Comparison of ENCODE assay signal across 8 mouse cellular contexts in genomic region chr5:66319341-66319740, GRCm38 (mm10). TPM values are rescaled to one million over a fixed set of nuclear protein-coding genes. Genes with fewer than 3 reads are reported as not detected.
A peak's percentile ranks its signal among the peaks of the same experiment; 100 is the strongest.
DNase-seq lines count a peak whose midpoint lies in the region; ATAC-seq and TF ChIP-seq lines count a peak whose summit lies in the region.

No protein-coding gene starts in this region.

- 0 out of 2 replicates have a peak overlapping the region, but pooled peaks have one; percentile 29 for H3K27ac ChIP-seq in layer of hippocampus, adult 2 months
- H3K27ac ChIP-seq in embryonic facial prominence, embryonic 10.5 days (replicated peaks), result no peak overlapping the region
- H3K27ac ChIP-seq in heart, postnatal 0 days (ENCODE audit: low read depth), result no peak overlapping the region
- peak overlapping the region; percentile 75 for H3K27ac ChIP-seq in neural tube, embryonic 15.5 days (replicated peaks)

- no peak for ATAC-seq in heart, postnatal 0 days (ENCODE audit: insufficient read depth, low read depth)
- peak; percentile 30; the same call in 1 of the 2 replicates for ATAC-seq in neural tube, embryonic 15.5 days (ENCODE audit: low FRiP score)
- no peak for ATAC-seq in erythroblast, adult 5-6 weeks (replicated peaks; ENCODE audit: low FRiP score, poor library complexity, severe bottlenecking)

- intact Hi-C loops in left cerebral cortex, postnatal 36 days (cut with DNase I), result loop anchor here (5.0 kb wide), 1 partner anchor 48 kb away; no protein-coding TSS in a partner anchor

- H3K9me3 ChIP-seq in embryonic facial prominence, embryonic 10.5 days, result no peaks in the 10 kb centered on the region
- no peaks in the 10 kb centered on the region for H3K9me3 ChIP-seq in heart, postnatal 0 days (replicated peaks; ENCODE audit: control insufficient read depth, low read length)
- H3K9me3 ChIP-seq in neural tube, embryonic 15.5 days (replicated peaks), result no peaks in the 10 kb centered on the region

- H3K36me3 ChIP-seq in embryonic facial prominence, embryonic 10.5 days (replicated peaks), result no peaks in the 10 kb centered on the region
- no peaks in the 10 kb centered on the region for H3K36me3 ChIP-seq in heart, postnatal 0 days (replicated peaks; ENCODE audit: control insufficient read depth, insufficient read depth, low read length)
- no peaks in the 10 kb centered on the region for H3K36me3 ChIP-seq in neural tube, embryonic 15.5 days

- H3K4me2 ChIP-seq in heart, postnatal 0 days (ENCODE audit: low read depth, low read length), result peak overlapping the region; percentile 46; the same call in 1 of the 2 replicates
- H3K4me2 ChIP-seq in neural tube, embryonic 15.5 days, result peak overlapping the region; percentile 5

- no peak for TF ChIP-seq EP300 in heart, postnatal 0 days (IDR thresholded peaks at IDR 0.05; ENCODE audit: low read depth)

- no peak overlapping the region for H3K4me3 ChIP-seq in layer of hippocampus, adult 2 months
- no peak overlapping the region for H3K4me3 ChIP-seq in embryonic facial prominence, embryonic 10.5 days
- no peak overlapping the region for H3K4me3 ChIP-seq in heart, postnatal 0 days (ENCODE audit: low read depth, low read length)
- H3K4me3 ChIP-seq in neural tube, embryonic 15.5 days (replicated peaks), result no peak overlapping the region

- no peaks in the 10 kb centered on the region for H3K27me3 ChIP-seq in embryonic facial prominence, embryonic 10.5 days (replicated peaks; ENCODE audit: low read depth, poor library complexity, severe bottlenecking)
- H3K27me3 ChIP-seq in heart, postnatal 0 days (ENCODE audit: control insufficient read depth, insufficient read depth, low read length), result no peaks in the 10 kb centered on the region
- no peaks in the 10 kb centered on the region for H3K27me3 ChIP-seq in neural tube, embryonic 15.5 days (replicated peaks)

- H3K4me1 ChIP-seq in embryonic facial prominence, embryonic 10.5 days, result peaks cover 10% of the 10 kb centered on the region
- H3K4me1 ChIP-seq in heart, postnatal 0 days (ENCODE audit: control insufficient read depth, insufficient read depth), result peaks cover 23% of the 10 kb centered on the region
- H3K4me1 ChIP-seq in neural tube, embryonic 15.5 days, result peaks cover 14% of the 10 kb centered on the region

- H3K9ac ChIP-seq in heart, postnatal 0 days (replicated peaks; ENCODE audit: low read depth, low read length), result no peak overlapping the region
- no peak overlapping the region for H3K9ac ChIP-seq in neural tube, embryonic 15.5 days (replicated peaks)

- 65% methylated on average over 6 of the region's 6 CpGs for WGBS in embryonic facial prominence, embryonic 10.5 days
- WGBS in heart, postnatal 0 days, result 68% methylated on average over 6 of the region's 6 CpGs
- 68% methylated on average over 6 of the region's 6 CpGs for WGBS in neural tube, embryonic 15.5 days

- peak; percentile 35 to 76 for DNase-seq in layer of hippocampus, adult 2 months (ENCODE audit: low spot score in 2 of 2)
- DNase-seq in layer of hippocampus, postnatal 14 days (ENCODE audit: low spot score in 2 of 2), result no peak
- peak; percentile 68 for DNase-seq in NIH3T3 (ENCODE audit: low read depth)
- peak; percentile 53 for DNase-seq in embryonic facial prominence, embryonic 10.5 days (ENCODE audit: low spot score)
- no peak for DNase-seq in heart, postnatal 0 days (ENCODE audit: low spot score)
- peak; percentile 32 to 39 for DNase-seq in left cerebral cortex, postnatal 36 days (ENCODE audit: low spot score in 2 of 2)

- peak; percentile 83 for TF ChIP-seq CTCF in layer of hippocampus, adult 2 months (conservative IDR thresholded peaks at IDR 0.05)
- TF ChIP-seq CTCF in heart, postnatal 0 days (IDR thresholded peaks at IDR 0.05; ENCODE audit: low read depth), result peak; percentile 53

RNA-seq across cellular contexts. Expression of gene Nsun7, which starts 59.6 kb away (rescaled TPM):
- 10 to 100 TPM; 12.6 to 14.6 TPM for total RNA-seq in layer of hippocampus, adult 2 months (2021)
- 10 to 100 TPM in 1 of 2 experiments, 1 to 10 TPM in 1; 8.8 to 10.2 TPM for total RNA-seq in layer of hippocampus, postnatal 14 days (2021)
- 0.44 and 0.49 TPM in 2 replicates for polyA plus RNA-seq in embryonic facial prominence, embryonic 10.5 days (2016; fragmentation: Nextera tagmentation; extraction: Ambion mirVana)
- not detected in 2 replicates for total RNA-seq in heart, postnatal 0 days (2014; rRNA removed; ENCODE audit: low replicate concordance)
- polyA plus RNA-seq in heart, postnatal 0 days (2015; fragmentation: Nextera tagmentation; extraction: Ambion mirVana), result 0.05 and 0.07 TPM in 2 replicates
- total RNA-seq in left cerebral cortex, postnatal 36 days (2021), result 1 to 10 TPM; 3.1 to 8.2 TPM
- 2.5 and 2.9 TPM in 2 replicates for polyA plus RNA-seq in neural tube, embryonic 15.5 days (2015; fragmentation: Nextera tagmentation; extraction: Ambion mirVana)
- total RNA-seq in erythroblast, adult 5-6 weeks (2015; ENCODE audit: low replicate concordance), result not detected in 2 replicates
- total RNA-seq in erythroblast, adult 5-6 weeks (2017; ENCODE audit: low replicate concordance), result not detected in 2 replicates

Comparison
In these comparisons a context has a peak if more than half of its experiments do, and no peak if none do; other contexts are left out.
1. DNase-seq: peak in layer of hippocampus, adult 2 months (2 of 2), NIH3T3 (single experiment), embryonic facial prominence, embryonic 10.5 days (single experiment) and left cerebral cortex, postnatal 36 days (2 of 2); none in layer of hippocampus, postnatal 14 days (0 of 2) and heart, postnatal 0 days (single experiment).
2. H3K27ac ChIP-seq: peak in layer of hippocampus, adult 2 months (single experiment) and neural tube, embryonic 15.5 days (single experiment); none in embryonic facial prominence, embryonic 10.5 days (single experiment) and heart, postnatal 0 days (single experiment).